Mouse (Mus musculus) E14TG2a.4 (cell line): ENCODE data around the gene Ube2e1.
"Not testable (repeated sequence)": the region's sequence is repeated elsewhere in the genome, so short reads cannot be mapped to it uniquely, and the experiment has no call there.

Source experiments
- CTCF ChIP-seq: conservative IDR thresholded peaks from 2 replicates; pipeline ENCODE4 v1.5.1; 2014; ENCODE audit warnings: low read length
- NANOG ChIP-seq: IDR thresholded peaks from 2 replicates; pipeline ENCODE4 v1.6.1; 2014; ENCODE audit warnings: borderline replicate concordance, low read length, mixed read lengths
- POU5F1 ChIP-seq: IDR thresholded peaks from 2 replicates; pipeline ENCODE4 v1.6.1; 2014; ENCODE audit warnings: low read length, borderline replicate concordance

- TF ChIP-seq CTCF, NANOG, POU5F1: not testable (repeated sequence)
Observed at GRCm38 (mm10) chr14:18269947-18270528, 61.6 kb downstream of the Ube2e1 start.
